In the genomic region with DNA sequence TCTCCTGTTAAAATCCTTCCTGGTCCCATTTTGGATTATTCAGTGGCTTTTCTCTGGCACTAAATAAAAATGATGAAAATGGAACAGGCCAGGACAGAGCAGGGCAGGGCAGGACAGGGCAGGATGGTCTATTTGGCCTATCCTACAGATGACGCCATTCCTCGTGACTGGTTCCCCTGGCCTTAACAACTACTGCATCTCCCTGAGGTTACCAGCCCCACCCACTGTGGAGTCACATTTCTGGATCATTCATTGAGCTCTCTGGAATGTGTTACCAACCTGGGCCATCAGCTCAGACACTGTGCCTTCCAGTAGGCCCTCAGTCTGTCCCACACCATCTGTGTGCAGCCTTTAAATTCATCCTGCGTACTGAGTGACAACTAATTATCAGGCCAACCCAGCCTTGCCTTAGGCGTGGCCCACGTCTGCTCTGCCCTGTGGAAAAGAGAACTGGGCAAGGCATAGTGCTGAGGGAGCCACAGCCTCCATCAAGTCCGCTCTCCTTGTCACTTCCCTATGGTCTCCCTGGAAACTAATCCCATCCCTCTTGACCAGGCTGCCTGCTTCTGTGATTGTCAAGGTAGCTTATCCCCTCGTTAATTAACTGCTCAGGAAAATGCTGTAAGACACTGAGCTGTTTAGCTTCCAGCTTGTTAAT, we compare ENCODE assay signal across 12 mouse cellular contexts.
A peak's percentile ranks its signal among the peaks of the same experiment; 100 is the strongest.
DNase-seq lines count a peak whose midpoint lies in the region; ATAC-seq and TF ChIP-seq lines count a peak whose summit lies in the region.
"Had no signal": no experiment of that assay in that cellular context is flagged by ENCODE, and none has a peak within 500 bp of the region (broad histone marks: within the 10 kb centered on the region; RNA-seq: fewer than 3 reads in every experiment).

No protein-coding gene starts in this region.

- no peak overlapping the region for H3K4me2 ChIP-seq in hindbrain, embryonic 12.5 days (replicated peaks)
- H3K4me2 ChIP-seq in midbrain, postnatal 0 days (ENCODE audit: low read depth, low read length, poor library complexity, severe bottlenecking), result no peak overlapping the region
- H3K4me2 ChIP-seq: intestine, embryonic 15.5 days had no signal

- H3K4me1 ChIP-seq in heart, embryonic 10.5 days, result peaks cover 36% of the 10 kb centered on the region
- H3K4me1 ChIP-seq in hindbrain, embryonic 12.5 days, result peaks cover 5% of the 10 kb centered on the region
- H3K4me1 ChIP-seq in midbrain, postnatal 0 days (ENCODE audit: insufficient read depth, low read length), result no peaks in the 10 kb centered on the region; the same call in 1 of the 2 replicates

- no peaks in the 10 kb centered on the region for H3K9me3 ChIP-seq in heart, embryonic 10.5 days
- no peaks in the 10 kb centered on the region for H3K9me3 ChIP-seq in hindbrain, embryonic 12.5 days (replicated peaks)
- H3K9me3 ChIP-seq in midbrain, postnatal 0 days (ENCODE audit: low read length), result no peaks in the 10 kb centered on the region
- H3K9me3 ChIP-seq: intestine, embryonic 15.5 days had no signal

- no peak for DNase-seq in heart, embryonic 10.5 days (ENCODE audit: low spot score)
- no peak for DNase-seq in heart, postnatal 4 days
- DNase-seq in embryo, embryonic 11 days, result peak; percentile 60
- DNase-seq in midbrain, postnatal 0 days (ENCODE audit: low spot score), result peak; percentile 51
- no peak for DNase-seq in adrenal gland, postnatal 10 days
- no peak for DNase-seq in adrenal gland, postnatal 36 days
- DNase-seq: cerebellum, adult 2 months; heart, adult 2 months had no signal

- WGBS in heart, embryonic 10.5 days, result 62% methylated on average over 7 of the region's 7 CpGs
- WGBS in hindbrain, embryonic 12.5 days, result 49% methylated on average over 7 of the region's 7 CpGs
- WGBS in midbrain, postnatal 0 days, result 35% methylated on average over 7 of the region's 7 CpGs

- no peak overlapping the region for H3K4me3 ChIP-seq in heart, embryonic 10.5 days
- no peak overlapping the region for H3K4me3 ChIP-seq in hindbrain, embryonic 12.5 days
- H3K4me3 ChIP-seq in midbrain, postnatal 0 days (ENCODE audit: low read depth, low read length), result no peak overlapping the region
- H3K4me3 ChIP-seq: heart, adult 2 months; intestine, embryonic 15.5 days had no signal

- H3K27me3 ChIP-seq in heart, embryonic 10.5 days (ENCODE audit: insufficient read depth, poor library complexity, severe bottlenecking), result no peaks in the 10 kb centered on the region
- H3K27me3 ChIP-seq in hindbrain, embryonic 12.5 days, result no peaks in the 10 kb centered on the region; the same call in 1 of the 2 replicates
- peaks cover 6% of the 10 kb centered on the region; the same call in 1 of the 2 replicates for H3K27me3 ChIP-seq in midbrain, postnatal 0 days (ENCODE audit: insufficient read depth, low read length)
- H3K27me3 ChIP-seq: intestine, embryonic 15.5 days had no signal

- 0 out of 2 replicates have a peak overlapping the region, but pooled peaks have one; percentile 38 for H3K27ac ChIP-seq in heart, embryonic 10.5 days
- 0 out of 2 replicates have a peak overlapping the region, but pooled peaks have one; percentile 19 for H3K27ac ChIP-seq in hindbrain, embryonic 12.5 days
- no peak overlapping the region for H3K27ac ChIP-seq in midbrain, postnatal 0 days (ENCODE audit: low read depth, low read length)
- H3K27ac ChIP-seq: heart, adult 2 months; intestine, embryonic 15.5 days; macrophage had no signal

- peak; percentile 72 for ATAC-seq in hindbrain, embryonic 12.5 days (ENCODE audit: low FRiP score)
- 0 out of 2 replicates have a peak, but pooled peaks have one; percentile 20 for ATAC-seq in midbrain, postnatal 0 days (ENCODE audit: low FRiP score)
- ATAC-seq in granulocyte monocyte progenitor cell, adult 5-6 weeks (replicated peaks; ENCODE audit: poor library complexity, severe bottlenecking), result no peak
- ATAC-seq: intestine, embryonic 15.5 days had no signal

- H3K36me3 ChIP-seq in heart, embryonic 10.5 days, result 0 out of 2 replicates have a peak, but pooled peaks cover 3% of the 10 kb centered on the region
- H3K36me3 ChIP-seq in hindbrain, embryonic 12.5 days, result no peaks in the 10 kb centered on the region
- no peaks in the 10 kb centered on the region for H3K36me3 ChIP-seq in midbrain, postnatal 0 days (ENCODE audit: insufficient read depth, low read length)
- H3K36me3 ChIP-seq: intestine, embryonic 15.5 days had no signal

- peak overlapping the region; percentile 4; the same call in 1 of the 2 replicates for H3K9ac ChIP-seq in hindbrain, embryonic 12.5 days
- no peak overlapping the region for H3K9ac ChIP-seq in midbrain, postnatal 0 days (replicated peaks; ENCODE audit: low read length, poor library complexity, severe bottlenecking)
- H3K9ac ChIP-seq: intestine, embryonic 15.5 days had no signal

- no peak for TF ChIP-seq CTCF in midbrain, postnatal 0 days (IDR thresholded peaks at IDR 0.05)

Comparison
In these comparisons a context has a peak if more than half of its experiments do, and no peak if none do; other contexts are left out.
1. DNase-seq: peak in embryo, embryonic 11 days (single experiment) and midbrain, postnatal 0 days (single experiment); none in heart, embryonic 10.5 days (single experiment), heart, postnatal 4 days (single experiment), adrenal gland, postnatal 10 days (single experiment) and adrenal gland, postnatal 36 days (0 of 2).